Mouse (Mus musculus) 3134 (cell line): ENCODE data around the gene Hnf1b.

Source experiments
- DNase-seq: peaks from one replicate; pipeline ENCODE4 v3.0.0-alpha.2; 2011; ENCODE audit warnings: low spot score; ENCODE audit not compliant: insufficient read length; ENCODE audit errors: extremely low read depth

Hnf1b gene

DNA sequence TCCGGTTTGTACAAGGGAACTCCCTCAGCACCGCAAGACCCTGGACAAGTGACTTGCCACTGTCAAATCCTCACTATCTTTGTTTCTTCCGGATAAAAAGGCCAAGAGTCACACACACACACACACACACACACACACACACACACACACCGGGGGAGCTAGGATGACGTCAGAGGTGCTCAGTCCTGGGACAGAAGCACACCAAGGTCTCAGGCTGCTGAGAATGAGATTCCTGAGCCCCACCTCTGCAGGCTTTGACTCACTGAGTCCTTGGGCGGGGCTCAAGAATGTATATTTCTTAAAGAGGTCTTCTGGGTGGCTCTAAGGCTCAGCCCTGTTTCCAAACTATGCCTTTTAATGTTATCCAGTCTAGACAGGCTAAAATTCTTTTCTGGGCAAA is 41.5 kb downstream of the Hnf1b start:
- DNase-seq = no peak

DNA sequence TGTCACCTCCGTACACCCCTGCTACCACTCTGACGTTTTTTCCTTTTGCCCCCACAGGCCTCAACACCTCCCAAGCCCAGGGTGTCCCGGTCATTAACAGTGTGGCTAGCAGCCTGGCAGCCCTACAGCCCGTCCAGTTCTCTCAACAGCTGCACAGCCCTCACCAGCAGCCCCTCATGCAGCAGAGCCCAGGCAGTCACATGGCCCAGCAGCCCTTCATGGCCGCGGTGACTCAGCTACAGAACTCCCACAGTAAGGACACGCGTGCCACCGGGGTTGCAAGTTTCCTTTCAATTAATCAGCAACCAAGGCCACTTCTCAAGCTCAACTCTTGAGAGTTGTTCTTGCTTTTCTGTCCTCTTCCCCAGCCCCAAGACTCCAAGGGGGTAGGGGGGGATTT is 43.5 kb downstream of the Hnf1b start:
- no peak for DNase-seq

DNA sequence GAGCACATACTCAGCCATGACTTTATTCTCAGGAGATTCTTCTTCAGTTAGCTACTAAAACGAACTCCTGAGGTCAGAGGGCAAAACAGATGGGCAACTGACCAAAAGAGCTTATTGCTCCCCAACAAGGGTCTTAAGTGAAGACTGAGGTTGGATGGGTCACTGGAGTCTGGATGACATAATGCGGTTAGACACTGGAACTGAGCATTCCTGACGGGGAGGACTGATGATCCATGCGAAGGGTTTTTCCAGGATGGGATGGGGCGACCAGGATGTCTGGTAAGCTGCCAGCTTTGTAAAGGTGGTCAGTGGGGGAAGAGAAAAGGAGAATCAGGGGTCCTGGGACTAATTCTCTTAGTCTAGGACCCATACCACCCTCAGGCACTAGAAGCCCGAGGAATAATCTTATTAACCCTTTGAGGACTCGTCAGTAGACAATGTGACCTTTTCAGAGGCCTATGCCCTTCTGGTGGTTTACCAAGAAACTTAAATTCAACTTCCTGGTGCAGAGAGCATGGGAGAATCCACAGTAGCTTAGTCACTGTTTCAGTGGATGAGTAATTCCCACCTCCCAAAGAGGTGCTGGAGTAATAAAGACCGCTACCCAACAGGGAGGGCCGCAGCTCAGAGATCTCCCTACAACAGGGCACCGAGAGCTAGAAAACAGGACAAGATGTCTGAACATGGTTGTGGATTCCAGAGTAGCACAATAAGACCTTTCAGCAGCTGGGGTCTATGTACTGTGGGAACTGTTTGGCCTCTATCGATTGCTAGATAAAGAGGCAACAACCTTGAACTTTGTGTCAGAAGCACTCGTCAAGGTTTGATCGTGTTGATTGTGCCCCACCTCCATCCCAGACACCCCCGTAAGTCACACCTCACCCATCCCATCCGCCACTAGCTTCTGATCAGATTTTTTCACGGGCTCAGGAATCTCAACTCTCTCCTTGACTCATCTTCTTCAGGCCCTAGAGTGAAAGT is 46.9 kb downstream of the Hnf1b start:
- no peak for DNase-seq

DNA sequence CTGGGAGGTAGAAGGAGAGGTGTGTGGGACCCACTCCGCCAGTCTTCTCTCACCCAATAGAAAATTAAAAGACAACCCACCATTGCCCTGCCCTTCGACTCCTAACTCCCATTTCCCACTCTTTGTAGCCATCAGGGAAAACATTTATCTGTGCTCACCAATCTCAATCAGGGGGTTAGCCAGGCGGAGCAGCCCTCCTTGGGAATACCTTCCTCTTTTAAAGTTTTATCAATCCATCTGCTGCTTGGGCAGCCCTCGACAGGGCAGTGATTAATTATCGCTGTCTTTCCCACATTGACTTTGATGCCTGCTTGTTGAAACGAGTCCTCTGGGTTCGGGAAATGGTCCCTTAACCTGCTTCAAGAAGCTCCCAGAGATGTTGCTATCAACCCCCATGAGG is 47.7 kb downstream of the Hnf1b start:
- DNase-seq = no peak

GRCm38 (mm10) chr11:83902812-83903211 is 52.9 kb downstream of the Hnf1b start:
- DNase-seq = no peak

- no peak for DNase-seq
Observed at GRCm38 (mm10) chr11:83905756-83906155, 55.9 kb downstream of the Hnf1b start.

DNA sequence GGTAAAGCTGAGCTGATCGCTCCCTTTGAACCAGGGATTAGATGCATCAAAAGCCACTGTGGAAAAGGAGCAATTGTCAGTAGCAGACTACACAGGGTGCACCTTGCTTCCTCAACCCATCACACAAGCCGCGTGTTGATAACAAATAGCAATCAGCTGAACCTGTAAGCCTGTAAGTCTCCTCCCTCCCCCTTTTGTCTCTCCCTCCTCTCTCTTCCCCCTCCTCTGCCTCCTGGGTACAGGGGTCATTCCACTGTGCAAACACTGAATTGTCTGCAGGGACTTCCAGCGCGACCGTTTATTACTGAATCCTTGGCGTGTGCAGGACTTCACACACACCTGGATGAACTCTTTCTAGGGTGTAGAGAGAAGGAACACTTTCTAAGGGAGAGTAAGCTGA is 58.5 kb downstream of the Hnf1b start:
- DNase-seq = no peak

GRCm38 (mm10) chr11:83913824-83914311 is 64.0 kb downstream of the Hnf1b start:
- no peak for DNase-seq

DNA sequence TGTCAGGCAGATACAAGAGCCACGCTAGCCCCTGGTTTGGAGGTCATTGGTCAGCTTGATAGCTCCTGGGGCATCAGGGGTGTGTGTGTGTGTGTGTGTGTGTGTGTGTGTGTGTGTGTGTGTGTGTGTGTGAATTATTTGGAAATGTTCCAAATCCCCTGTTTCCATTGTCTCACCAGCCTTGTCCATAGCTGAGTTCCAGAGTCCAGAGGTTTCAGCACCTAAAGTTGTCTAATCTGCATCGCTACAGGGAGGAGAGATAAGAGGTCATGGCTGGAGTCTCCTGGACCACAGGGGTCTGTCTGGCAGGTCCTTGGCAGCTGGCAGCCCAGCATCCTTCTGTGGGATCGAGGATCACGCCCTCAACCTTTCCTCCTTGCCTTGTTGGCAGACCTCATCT is 64.6 kb downstream of the Hnf1b start:
- no peak for DNase-seq

DNA sequence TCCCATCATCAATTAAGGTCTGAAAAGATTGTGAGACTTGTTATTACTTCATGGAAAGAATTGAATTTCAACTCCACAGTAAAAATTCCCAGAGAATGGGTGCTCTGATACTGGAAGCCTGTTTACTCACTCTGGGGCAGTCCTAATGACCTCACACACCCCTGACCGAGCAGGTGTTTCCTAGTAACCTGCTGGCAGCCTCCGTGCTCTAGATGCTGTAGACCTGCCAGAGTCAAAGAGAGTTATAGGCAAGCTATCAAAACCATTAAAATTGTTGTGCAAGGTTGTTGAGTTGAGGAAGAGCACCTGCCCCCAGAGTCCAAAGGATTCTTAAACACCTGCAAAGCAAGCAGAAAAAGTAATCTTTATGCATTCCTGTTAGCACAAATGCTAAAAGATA is 72.7 kb downstream of the Hnf1b start:
- DNase-seq = no peak

DNA sequence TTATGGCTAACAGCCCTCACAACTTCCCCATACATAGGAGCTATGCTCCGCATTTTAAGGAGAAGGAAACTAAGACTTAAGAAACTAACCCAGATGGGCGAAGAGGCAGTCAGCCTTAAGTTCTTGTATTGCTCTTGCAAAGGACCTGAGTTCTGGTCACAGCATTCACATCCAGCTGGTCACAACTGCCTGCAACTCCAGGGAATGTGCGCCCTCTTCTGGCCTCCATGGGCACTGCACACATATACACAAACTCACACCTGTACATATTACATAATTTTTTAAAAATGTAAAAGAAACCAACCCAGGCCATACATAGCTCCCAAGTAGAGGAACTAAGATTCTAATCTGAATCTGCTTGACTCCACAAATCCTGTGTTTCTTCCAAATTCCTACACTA is 77.2 kb downstream of the Hnf1b start:
- DNase-seq = peak; percentile 18

DNA sequence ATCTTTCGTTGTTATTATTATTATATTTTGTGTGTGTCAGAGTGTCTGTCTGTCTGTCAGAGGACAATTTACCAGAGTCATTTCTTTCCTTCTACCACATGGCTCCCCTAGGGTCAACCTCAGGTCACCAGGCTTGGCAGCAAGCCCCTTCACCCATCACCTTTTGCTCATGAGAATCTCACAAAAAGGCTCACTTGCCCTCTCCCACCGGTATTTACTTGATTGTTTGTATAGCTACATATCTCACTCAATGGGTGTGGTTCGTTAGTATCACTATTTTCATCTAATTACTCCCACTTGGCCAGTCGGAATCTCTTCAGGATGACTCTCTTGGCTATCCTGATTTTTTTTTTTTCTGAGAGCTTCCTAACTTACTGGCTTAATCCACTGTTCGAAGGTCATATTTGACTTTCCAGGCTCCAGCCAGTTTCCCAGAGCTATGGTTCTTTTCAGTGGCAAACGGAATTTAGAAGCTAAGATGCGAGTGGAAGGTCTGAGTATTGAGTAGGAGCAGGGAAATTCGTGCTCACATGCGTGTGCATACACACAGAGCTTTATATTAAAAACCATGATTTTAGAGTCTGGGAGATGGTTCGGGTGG is 82.7 kb downstream of the Hnf1b start:
- no peak for DNase-seq

DNA sequence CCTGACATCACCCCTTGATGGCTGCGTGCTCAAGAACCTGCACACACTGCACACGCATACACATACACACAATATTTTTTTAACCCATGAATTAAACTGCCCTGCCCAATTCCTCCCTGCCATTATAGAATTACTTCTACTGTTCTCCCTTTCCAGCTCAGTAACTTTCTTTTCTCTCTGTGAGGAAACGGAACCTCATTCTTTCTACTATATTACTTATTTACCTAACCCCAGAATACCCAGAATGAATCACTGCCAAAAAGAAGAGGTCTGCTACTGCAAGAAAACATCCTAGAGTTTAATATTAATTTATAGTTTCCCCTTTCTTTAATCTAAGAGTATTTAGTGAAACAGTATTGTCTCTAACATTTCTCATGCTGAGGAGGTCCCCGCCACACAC is 83.5 kb downstream of the Hnf1b start:
- DNase-seq = no peak

- DNase-seq = peak; percentile 22
Observed at GRCm38 (mm10) chr11:83935986-83936665, 86.3 kb downstream of the Hnf1b start.

GRCm38 (mm10) chr11:83938556-83938955 is 88.7 kb downstream of the Hnf1b start:
- DNase-seq = no peak

- DNase-seq = peak; percentile 86
Observed at GRCm38 (mm10) chr11:83941950-83942840, 92.3 kb downstream of the Hnf1b start, which contains the start of gene Ddx52. Gene Ddx52, plus strand, starts transcription at chr11:83942062.
